Mouse (Mus musculus) lung, postnatal 0 days (tissue): ENCODE results near the gene Pdzk1ip1.

Experiments
- CTCF ChIP-seq: IDR thresholded peaks from 2 replicates; pipeline ENCODE4 v1.5.1; 2016; ENCODE audit warnings: antibody characterized with exemption, mild to moderate bottlenecking
- EP300 ChIP-seq: IDR thresholded peaks from 2 replicates; pipeline ENCODE4 v1.6.1; 2016; ENCODE audit warnings: antibody characterized with exemption, mild to moderate bottlenecking, control low read depth

DNA sequence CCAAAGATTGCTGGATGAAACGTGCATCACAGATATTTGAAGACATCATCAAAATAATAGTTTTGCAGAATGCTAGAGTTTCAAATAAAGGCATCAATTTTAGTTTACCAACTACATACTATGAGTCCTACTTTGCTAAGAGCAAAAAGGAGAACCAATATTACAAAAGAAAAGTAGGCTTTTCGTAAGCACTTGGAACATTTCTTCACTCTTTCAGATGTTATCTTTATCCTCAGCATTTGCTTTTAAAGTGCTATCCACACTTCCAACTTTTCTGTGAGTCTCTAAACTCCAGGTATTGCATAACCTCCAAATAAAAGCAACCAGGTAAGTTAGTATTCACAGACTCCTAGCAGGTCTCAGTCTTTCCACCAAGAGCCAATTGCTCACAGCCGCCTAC lies 31.1 kb downstream of the Pdzk1ip1 start:
- TF ChIP-seq CTCF (no peak), EP300 (no peak)
